Mouse (Mus musculus): ENCODE data around the gene Ttc7b. TPM values are rescaled to one million over a fixed set of nuclear protein-coding genes. Genes with fewer than 3 reads are reported as not detected.

Ttc7b gene
- polyA plus RNA-seq, 2 experiments: 7.3 to 28.1 TPM

- TF ChIP-seq POLR2A (IDR thresholded peaks at IDR 0.05; ENCODE audit: borderline replicate concordance, extremely low read depth, insufficient read depth, insufficient read length): no peak
- Histone ChIP-seq H3K9ac (ENCODE audit: low read depth, low read length, severe bottlenecking) (no peak overlapping the region), H3K4me1 (ENCODE audit: control insufficient read depth, insufficient read depth, low read length) (no peaks in the 10 kb centered on the region), H3K36me3 (ENCODE audit: control insufficient read depth, insufficient read depth, low read length) (peaks cover 71% of the 10 kb centered on the region), H3K9me3 (ENCODE audit: control insufficient read depth, low read length) (no peaks in the 10 kb centered on the region), H3K4me2 (replicated peaks; ENCODE audit: low read depth, low read length, severe bottlenecking) (no peak overlapping the region), H3K4me3 (replicated peaks; ENCODE audit: low read length) (no peak overlapping the region), H3K27me3 (ENCODE audit: control insufficient read depth, insufficient read depth, low read length) (no peaks in the 10 kb centered on the region), H3K27ac (replicated peaks; ENCODE audit: low read depth, low read length) (no peak overlapping the region)
- no peak for ATAC-seq (ENCODE audit: low FRiP score, low read depth)
- DNase-seq (ENCODE audit: low spot score): no peak
- 92% methylated on average over 5 of the region's 5 CpGs for WGBS
Observed at GRCm38 (mm10) chr12:100493211-100493610, 27.4 kb downstream of the Ttc7b start.

GRCm38 (mm10) chr12:100492676-100493075 is 27.9 kb downstream of the Ttc7b start:
- no peak for DNase-seq (ENCODE audit: low spot score)
- 68% methylated on average over 3 of the region's 3 CpGs for WGBS
- H3K36me3 ChIP-seq (ENCODE audit: control insufficient read depth, insufficient read depth, low read length): peaks cover 66% of the 10 kb centered on the region
- no peak overlapping the region for H3K4me2 ChIP-seq (replicated peaks; ENCODE audit: low read depth, low read length, severe bottlenecking)
- H3K4me1 ChIP-seq (ENCODE audit: control insufficient read depth, insufficient read depth, low read length): no peaks in the 10 kb centered on the region
- no peak overlapping the region for H3K4me3 ChIP-seq (replicated peaks; ENCODE audit: low read length)
- H3K27ac ChIP-seq (replicated peaks; ENCODE audit: low read depth, low read length): no peak overlapping the region
- H3K9ac ChIP-seq (ENCODE audit: low read depth, low read length, severe bottlenecking): no peak overlapping the region
- no peaks in the 10 kb centered on the region for H3K9me3 ChIP-seq (ENCODE audit: control insufficient read depth, low read length)
- no peaks in the 10 kb centered on the region for H3K27me3 ChIP-seq (ENCODE audit: control insufficient read depth, insufficient read depth, low read length)
- no peak for TF ChIP-seq POLR2A (IDR thresholded peaks at IDR 0.05; ENCODE audit: borderline replicate concordance, extremely low read depth, insufficient read depth, insufficient read length)
- no peak for ATAC-seq (ENCODE audit: low FRiP score, low read depth)

- DNase-seq (ENCODE audit: low spot score) (no peak), ATAC-seq (ENCODE audit: low FRiP score, low read depth) (no peak)
- no peak for TF ChIP-seq POLR2A (IDR thresholded peaks at IDR 0.05; ENCODE audit: borderline replicate concordance, extremely low read depth, insufficient read depth, insufficient read length)
- 92% methylated on average over 10 of the region's 10 CpGs for WGBS
- Histone ChIP-seq H3K4me1 (ENCODE audit: control insufficient read depth, insufficient read depth, low read length) (no peaks in the 10 kb centered on the region), H3K9ac (ENCODE audit: low read depth, low read length, severe bottlenecking) (no peak overlapping the region), H3K27ac (replicated peaks; ENCODE audit: low read depth, low read length) (no peak overlapping the region), H3K4me3 (replicated peaks; ENCODE audit: low read length) (no peak overlapping the region), H3K9me3 (ENCODE audit: control insufficient read depth, low read length) (no peaks in the 10 kb centered on the region), H3K36me3 (ENCODE audit: control insufficient read depth, insufficient read depth, low read length) (peaks cover 61% of the 10 kb centered on the region), H3K4me2 (replicated peaks; ENCODE audit: low read depth, low read length, severe bottlenecking) (no peak overlapping the region), H3K27me3 (ENCODE audit: control insufficient read depth, insufficient read depth, low read length) (no peaks in the 10 kb centered on the region)
Observed at GRCm38 (mm10) chr12:100491967-100492611, 28.5 kb downstream of the Ttc7b start.

- Histone ChIP-seq H3K27me3 (ENCODE audit: control insufficient read depth, insufficient read depth, low read length) (no peaks in the 10 kb centered on the region), H3K4me1 (ENCODE audit: control insufficient read depth, insufficient read depth, low read length) (no peaks in the 10 kb centered on the region), H3K36me3 (ENCODE audit: control insufficient read depth, insufficient read depth, low read length) (peaks cover 42% of the 10 kb centered on the region), H3K9ac (ENCODE audit: low read depth, low read length, severe bottlenecking) (no peak overlapping the region), H3K27ac (replicated peaks; ENCODE audit: low read depth, low read length) (no peak overlapping the region), H3K4me3 (replicated peaks; ENCODE audit: low read length) (no peak overlapping the region), H3K9me3 (ENCODE audit: control insufficient read depth, low read length) (no peaks in the 10 kb centered on the region), H3K4me2 (replicated peaks; ENCODE audit: low read depth, low read length, severe bottlenecking) (no peak overlapping the region)
- 95% methylated on average over 7 of the region's 7 CpGs for WGBS
- no peak for DNase-seq (ENCODE audit: low spot score)
- ATAC-seq (ENCODE audit: low FRiP score, low read depth): no peak
- no peak for TF ChIP-seq POLR2A (IDR thresholded peaks at IDR 0.05; ENCODE audit: borderline replicate concordance, extremely low read depth, insufficient read depth, insufficient read length)
Observed at GRCm38 (mm10) chr12:100489799-100490198, 30.8 kb downstream of the Ttc7b start.

- no peak for ATAC-seq (ENCODE audit: low FRiP score, low read depth)
Observed at GRCm38 (mm10) chr12:100488368-100488767, 32.3 kb downstream of the Ttc7b start.

More at GRCm38 (mm10) chr12:100488368-100488767, 32.3 kb downstream of the Ttc7b start:
- H3K27ac ChIP-seq (replicated peaks; ENCODE audit: low read depth, low read length): no peak overlapping the region
- H3K4me3 ChIP-seq (replicated peaks; ENCODE audit: low read length): no peak overlapping the region
- no peak overlapping the region for H3K4me2 ChIP-seq (replicated peaks; ENCODE audit: low read depth, low read length, severe bottlenecking)
- H3K36me3 ChIP-seq (ENCODE audit: control insufficient read depth, insufficient read depth, low read length): peaks cover 31% of the 10 kb centered on the region
- 88% methylated on average over 5 of the region's 5 CpGs for WGBS
- DNase-seq (ENCODE audit: low spot score): no peak
- H3K9ac ChIP-seq (ENCODE audit: low read depth, low read length, severe bottlenecking): no peak overlapping the region
- no peak for TF ChIP-seq POLR2A (IDR thresholded peaks at IDR 0.05; ENCODE audit: borderline replicate concordance, extremely low read depth, insufficient read depth, insufficient read length)
- no peaks in the 10 kb centered on the region for H3K27me3 ChIP-seq (ENCODE audit: control insufficient read depth, insufficient read depth, low read length)
- no peaks in the 10 kb centered on the region for H3K9me3 ChIP-seq (ENCODE audit: control insufficient read depth, low read length)
- no peaks in the 10 kb centered on the region for H3K4me1 ChIP-seq (ENCODE audit: control insufficient read depth, insufficient read depth, low read length)

Measured in limb, embryonic 14.5 days (tissue).